Mouse (Mus musculus) embryonic facial prominence, embryonic 11.5 days (tissue): ENCODE measurements around the gene Atp10b. TPM values are rescaled to one million over a fixed set of nuclear protein-coding genes. Genes with fewer than 3 reads are reported as not detected.

Experiments used
- ATAC-seq: fragments of 200-750 bp; cut with Nextera tagmentation; replicated peaks from 2 replicates; pipeline ENCODE4 v1.8.0; 2017; ENCODE audit warnings: low read depth; ENCODE audit not compliant: insufficient number of reproducible peaks, low FRiP score, low TSS enrichment
- DNase-seq: peaks from one replicate; pipeline ENCODE4 v3.0.0-alpha.2; 2015; ENCODE audit warnings: low spot score
- H3K27ac ChIP-seq: fragments of 300-500 bp; sonication (generic); replicated peaks from 2 replicates; pipeline ENCODE4 v1.5.1; 2014; ENCODE audit warnings: mild to moderate bottlenecking, low read depth, low read length, control low read depth
- H3K27me3 ChIP-seq: fragments of 300-500 bp; sonication (generic); 2 replicates; pipeline ENCODE4 v1.6.1; 2014; ENCODE audit warnings: mild to moderate bottlenecking, low read length, moderate library complexity, mixed read lengths; ENCODE audit not compliant: control insufficient read depth, insufficient read depth
- H3K36me3 ChIP-seq: fragments of 300-500 bp; sonication (generic); replicated peaks from 2 replicates; pipeline ENCODE4 v1.6.1; 2014; ENCODE audit warnings: low read depth, mild to moderate bottlenecking, low read length, moderate library complexity, mixed read lengths; ENCODE audit not compliant: control insufficient read depth, insufficient read depth
- H3K4me1 ChIP-seq: fragments of 300-500 bp; sonication (generic); 2 replicates; pipeline ENCODE4 v1.6.1; 2014; ENCODE audit warnings: low read length, mixed read lengths; ENCODE audit not compliant: control insufficient read depth, insufficient read depth
- H3K4me2 ChIP-seq: fragments of 300-500 bp; sonication (generic); 2 replicates; pipeline ENCODE4 v1.6.1; 2014; ENCODE audit warnings: low read depth, mild to moderate bottlenecking, control low read depth, low read length, moderate library complexity
- H3K4me3 ChIP-seq: fragments of 300-500 bp; sonication (generic); 2 replicates; pipeline ENCODE4 v1.5.1; 2014; ENCODE audit warnings: low read depth, low read length, control low read depth
- H3K9ac ChIP-seq: fragments of 300-500 bp; sonication (generic); replicated peaks from 2 replicates; pipeline ENCODE4 v1.6.1; 2014; ENCODE audit warnings: mild to moderate bottlenecking, control low read depth, low read length
- H3K9me3 ChIP-seq: fragments of 300-500 bp; sonication (generic); replicated peaks from 2 replicates; pipeline ENCODE4 v1.6.1; 2016; ENCODE audit warnings: mild to moderate bottlenecking, low read length, inconsistent platforms, mixed read lengths; ENCODE audit not compliant: control insufficient read depth
- WGBS: fragments of 180-500 bp; shearing (Covaris S2); extraction: QIAGEN DNeasy Blood & Tissue Kit; methylation state at CpG from one replicate; pipeline ENCODE4 v1.1.7; 2014; 5-methylcytosine and 5-hydroxymethylcytosine counted together
- polyA plus RNA-seq: library from polyadenylated mRNA; unstranded; fragments of >200 nt; fragmentation: Nextera tagmentation; extraction: Ambion mirVana; gene quantifications from 2 replicates; pipeline ENCODE4 v1.2.1, GENCODE M21; 2014

Atp10b gene
- polyA plus RNA-seq, 1 experiment from 2014 or later: 0.80 TPM

- Histone ChIP-seq H3K4me1 (no peaks in the 10 kb centered on the region), H3K27me3 (no peaks in the 10 kb centered on the region), H3K9me3 (no peaks in the 10 kb centered on the region), H3K4me2 (no peak overlapping the region), H3K9ac (no peak overlapping the region), H3K36me3 (no peaks in the 10 kb centered on the region), H3K4me3 (no peak overlapping the region), H3K27ac (no peak overlapping the region)
- DNase-seq (no peak), ATAC-seq (no peak)
- WGBS: 38% methylated on average over 6 of the region's 6 CpGs
Observed at GRCm38 (mm10) chr11:43253034-43253433, 103.4 kb downstream of the Atp10b start.

GRCm38 (mm10) chr11:43255262-43255661 lies 105.6 kb downstream of the Atp10b start:
- DNase-seq (no peak), ATAC-seq (no peak)
- Histone ChIP-seq H3K4me3 (no peak overlapping the region), H3K27ac (no peak overlapping the region), H3K27me3 (no peaks in the 10 kb centered on the region), H3K9me3 (no peaks in the 10 kb centered on the region), H3K4me1 (no peaks in the 10 kb centered on the region), H3K9ac (no peak overlapping the region), H3K36me3 (no peaks in the 10 kb centered on the region), H3K4me2 (no peak overlapping the region)
- 75% methylated on average over 4 of the region's 4 CpGs for WGBS

- Histone ChIP-seq H3K27ac (no peak overlapping the region), H3K4me1 (no peaks in the 10 kb centered on the region), H3K9me3 (no peaks in the 10 kb centered on the region), H3K27me3 (no peaks in the 10 kb centered on the region), H3K9ac (no peak overlapping the region), H3K4me2 (no peak overlapping the region), H3K36me3 (no peaks in the 10 kb centered on the region), H3K4me3 (no peak overlapping the region)
- WGBS: 79% methylated on average over 3 of the region's 3 CpGs
- ATAC-seq (no peak), DNase-seq (no peak)
Observed at GRCm38 (mm10) chr11:43257291-43257690, 107.6 kb downstream of the Atp10b start.

- no peaks in the 10 kb centered on the region for H3K36me3 ChIP-seq
- no peak for ATAC-seq
- no peak overlapping the region for H3K27ac ChIP-seq
- 80% methylated on average over 7 of the region's 7 CpGs for WGBS
- no peak overlapping the region for H3K4me3 ChIP-seq
- no peaks in the 10 kb centered on the region for H3K9me3 ChIP-seq
- no peaks in the 10 kb centered on the region for H3K4me1 ChIP-seq
- no peaks in the 10 kb centered on the region for H3K27me3 ChIP-seq
- no peak overlapping the region for H3K9ac ChIP-seq
- H3K4me2 ChIP-seq: no peak overlapping the region
- DNase-seq: no peak
Observed at GRCm38 (mm10) chr11:43257781-43258180, 108.1 kb downstream of the Atp10b start.

- H3K4me1 ChIP-seq: no peaks in the 10 kb centered on the region
- ATAC-seq (peak; percentile 51; the same call in 1 of the 2 replicates), DNase-seq (peak; percentile 77)
Observed at GRCm38 (mm10) chr11:43263548-43264218, 114.0 kb downstream of the Atp10b start.

GRCm38 (mm10) chr11:43267505-43267904 lies 117.8 kb downstream of the Atp10b start:
- DNase-seq: no peak
- Histone ChIP-seq H3K9ac (no peak overlapping the region), H3K9me3 (no peaks in the 10 kb centered on the region), H3K4me2 (no peak overlapping the region), H3K27ac (no peak overlapping the region), H3K4me3 (no peak overlapping the region), H3K27me3 (no peaks in the 10 kb centered on the region), H3K36me3 (no peaks in the 10 kb centered on the region), H3K4me1 (no peaks in the 10 kb centered on the region)
- ATAC-seq: no peak
- WGBS: 75% methylated on average over 3 of the region's 3 CpGs

More at GRCm38 (mm10) chr11:43263548-43264218, 114.0 kb downstream of the Atp10b start:
- Histone ChIP-seq H3K27me3 (no peaks in the 10 kb centered on the region), H3K4me2 (no peak overlapping the region), H3K27ac (no peak overlapping the region), H3K9ac (no peak overlapping the region), H3K36me3 (no peaks in the 10 kb centered on the region), H3K9me3 (no peaks in the 10 kb centered on the region), H3K4me3 (no peak overlapping the region)
- 44% methylated on average over 3 of the region's 3 CpGs for WGBS

- Histone ChIP-seq H3K27me3 (no peaks in the 10 kb centered on the region), H3K4me1 (no peaks in the 10 kb centered on the region), H3K27ac (no peak overlapping the region), H3K4me3 (no peak overlapping the region), H3K4me2 (no peak overlapping the region), H3K36me3 (no peaks in the 10 kb centered on the region), H3K9ac (no peak overlapping the region), H3K9me3 (no peaks in the 10 kb centered on the region)
- WGBS: 60% methylated on average over 6 of the region's 6 CpGs
- DNase-seq (no peak), ATAC-seq (peak; percentile 70; the same call in 1 of the 2 replicates)
Observed at GRCm38 (mm10) chr11:43269503-43270255, 120.0 kb downstream of the Atp10b start.

GRCm38 (mm10) chr11:43270256-43270806 lies 120.7 kb downstream of the Atp10b start:
- 75% methylated on average over 10 of the region's 10 CpGs for WGBS
- no peak for ATAC-seq
- no peaks in the 10 kb centered on the region for H3K36me3 ChIP-seq
- H3K27me3 ChIP-seq: no peaks in the 10 kb centered on the region
- H3K9ac ChIP-seq: no peak overlapping the region
- no peak overlapping the region for H3K4me2 ChIP-seq
- no peak overlapping the region for H3K27ac ChIP-seq
- no peaks in the 10 kb centered on the region for H3K9me3 ChIP-seq
- no peaks in the 10 kb centered on the region for H3K4me1 ChIP-seq
- no peak overlapping the region for H3K4me3 ChIP-seq
- no peak for DNase-seq
